Mouse (Mus musculus): ENCODE data around the gene Slc38a4. TPM values are rescaled to one million over a fixed set of nuclear protein-coding genes. Genes with fewer than 3 reads are reported as not detected.

The Slc38a4 gene
- polyA plus RNA-seq, 1 experiment from 2014 or later, result 4.6 TPM

GRCm38 (mm10) chr15:96956699-96957098, 99.1 kb downstream of the Slc38a4 start:
- 92% methylated on average over 3 of the region's 3 CpGs for WGBS
- no peak overlapping the region for H3K9ac ChIP-seq (ENCODE audit: low read length)
- no peak overlapping the region for H3K4me3 ChIP-seq (ENCODE audit: low read depth, low read length)
- no peaks in the 10 kb centered on the region for H3K27me3 ChIP-seq (replicated peaks; ENCODE audit: control insufficient read depth, insufficient read depth, low read length)
- no peak overlapping the region for H3K27ac ChIP-seq (ENCODE audit: low read depth, low read length)
- no peak for ATAC-seq
- no peaks in the 10 kb centered on the region for H3K9me3 ChIP-seq (replicated peaks; ENCODE audit: control insufficient read depth, low read length)
- H3K4me1 ChIP-seq (ENCODE audit: control insufficient read depth, insufficient read depth, low read length), result 0 out of 2 replicates have a peak, but pooled peaks cover 3% of the 10 kb centered on the region
- no peaks in the 10 kb centered on the region for H3K36me3 ChIP-seq (ENCODE audit: control insufficient read depth, insufficient read depth, low read length)
- no peak overlapping the region for H3K4me2 ChIP-seq (ENCODE audit: low read length)
- DNase-seq (ENCODE audit: low spot score), result no peak

- no peak overlapping the region for H3K4me2 ChIP-seq (ENCODE audit: low read length)
- no peaks in the 10 kb centered on the region for H3K36me3 ChIP-seq (ENCODE audit: control insufficient read depth, insufficient read depth, low read length)
- no peak for DNase-seq (ENCODE audit: low spot score)
- no peaks in the 10 kb centered on the region for H3K9me3 ChIP-seq (replicated peaks; ENCODE audit: control insufficient read depth, low read length)
- H3K4me1 ChIP-seq (ENCODE audit: control insufficient read depth, insufficient read depth, low read length), result 0 out of 2 replicates have a peak, but pooled peaks cover 3% of the 10 kb centered on the region
- WGBS, result 91% methylated on average over 6 of the region's 6 CpGs
- no peak overlapping the region for H3K9ac ChIP-seq (ENCODE audit: low read length)
- H3K27me3 ChIP-seq (replicated peaks; ENCODE audit: control insufficient read depth, insufficient read depth, low read length), result no peaks in the 10 kb centered on the region
- no peak overlapping the region for H3K4me3 ChIP-seq (ENCODE audit: low read depth, low read length)
- no peak overlapping the region for H3K27ac ChIP-seq (ENCODE audit: low read depth, low read length)
- no peak for ATAC-seq
These were observed 101.4 kb downstream of the Slc38a4 start for GRCm38 (mm10) chr15:96954389-96954788.

- Histone ChIP-seq H3K9ac (ENCODE audit: low read length) (peak overlapping the region; percentile 71), H3K4me2 (ENCODE audit: low read length) (peak overlapping the region; percentile 55), H3K27me3 (replicated peaks; ENCODE audit: control insufficient read depth, insufficient read depth, low read length) (no peaks in the 10 kb centered on the region), H3K4me3 (ENCODE audit: low read depth, low read length) (peak overlapping the region; percentile 29), H3K4me1 (ENCODE audit: control insufficient read depth, insufficient read depth, low read length) (0 out of 2 replicates have a peak, but pooled peaks cover 3% of the 10 kb centered on the region), H3K9me3 (replicated peaks; ENCODE audit: control insufficient read depth, low read length) (no peaks in the 10 kb centered on the region), H3K27ac (ENCODE audit: low read depth, low read length) (no peak overlapping the region), H3K36me3 (ENCODE audit: control insufficient read depth, insufficient read depth, low read length) (no peaks in the 10 kb centered on the region)
- 0 out of 2 replicates have a peak, but pooled peaks have one; percentile 7 for ATAC-seq
- DNase-seq (ENCODE audit: low spot score), result peak; percentile 27
- 47% methylated on average over 16 of the region's 16 CpGs for WGBS
These were observed 101.9 kb downstream of the Slc38a4 start for GRCm38 (mm10) chr15:96953938-96954238.

- Histone ChIP-seq H3K4me1 (ENCODE audit: control insufficient read depth, insufficient read depth, low read length) (0 out of 2 replicates have a peak, but pooled peaks cover 3% of the 10 kb centered on the region), H3K27me3 (replicated peaks; ENCODE audit: control insufficient read depth, insufficient read depth, low read length) (no peaks in the 10 kb centered on the region), H3K4me3 (ENCODE audit: low read depth, low read length) (peak overlapping the region; percentile 29), H3K4me2 (ENCODE audit: low read length) (peak overlapping the region; percentile 55), H3K9ac (ENCODE audit: low read length) (peak overlapping the region; percentile 71), H3K36me3 (ENCODE audit: control insufficient read depth, insufficient read depth, low read length) (no peaks in the 10 kb centered on the region), H3K27ac (ENCODE audit: low read depth, low read length) (no peak overlapping the region), H3K9me3 (replicated peaks; ENCODE audit: control insufficient read depth, low read length) (no peaks in the 10 kb centered on the region)
- peak; percentile 82 for ATAC-seq
- 29% methylated on average over 23 of the region's 23 CpGs for WGBS
- DNase-seq (ENCODE audit: low spot score), result peak; percentile 86
These were observed 102.4 kb downstream of the Slc38a4 start for GRCm38 (mm10) chr15:96953112-96953937.

- Histone ChIP-seq H3K4me3 (ENCODE audit: low read depth, low read length) (no peak overlapping the region), H3K4me2 (ENCODE audit: low read length) (no peak overlapping the region), H3K4me1 (ENCODE audit: control insufficient read depth, insufficient read depth, low read length) (0 out of 2 replicates have a peak, but pooled peaks cover 3% of the 10 kb centered on the region), H3K9me3 (replicated peaks; ENCODE audit: control insufficient read depth, low read length) (no peaks in the 10 kb centered on the region), H3K9ac (ENCODE audit: low read length) (no peak overlapping the region), H3K27me3 (replicated peaks; ENCODE audit: control insufficient read depth, insufficient read depth, low read length) (no peaks in the 10 kb centered on the region), H3K27ac (ENCODE audit: low read depth, low read length) (no peak overlapping the region), H3K36me3 (ENCODE audit: control insufficient read depth, insufficient read depth, low read length) (no peaks in the 10 kb centered on the region)
- no peak for DNase-seq (ENCODE audit: low spot score)
- ATAC-seq, result no peak
- 72% methylated on average over 8 of the region's 8 CpGs for WGBS
These were observed 103.3 kb downstream of the Slc38a4 start for GRCm38 (mm10) chr15:96952488-96952887.

GRCm38 (mm10) chr15:96951783-96952182, 104.0 kb downstream of the Slc38a4 start:
- no peaks in the 10 kb centered on the region for H3K9me3 ChIP-seq (replicated peaks; ENCODE audit: control insufficient read depth, low read length)
- WGBS, result 39% methylated on average over 5 of the region's 5 CpGs
- H3K4me2 ChIP-seq (ENCODE audit: low read length), result no peak overlapping the region
- no peak overlapping the region for H3K4me3 ChIP-seq (ENCODE audit: low read depth, low read length)
- no peak overlapping the region for H3K9ac ChIP-seq (ENCODE audit: low read length)
- ATAC-seq, result no peak
- DNase-seq (ENCODE audit: low spot score), result peak; percentile 57
- no peak overlapping the region for H3K27ac ChIP-seq (ENCODE audit: low read depth, low read length)
- no peaks in the 10 kb centered on the region for H3K36me3 ChIP-seq (ENCODE audit: control insufficient read depth, insufficient read depth, low read length)
- no peaks in the 10 kb centered on the region for H3K27me3 ChIP-seq (replicated peaks; ENCODE audit: control insufficient read depth, insufficient read depth, low read length)
- 0 out of 2 replicates have a peak, but pooled peaks cover 3% of the 10 kb centered on the region for H3K4me1 ChIP-seq (ENCODE audit: control insufficient read depth, insufficient read depth, low read length)

- no peak for DNase-seq (ENCODE audit: low spot score)
These were observed 107.3 kb downstream of the Slc38a4 start for GRCm38 (mm10) chr15:96948471-96948870.

More at GRCm38 (mm10) chr15:96948471-96948870, 107.3 kb downstream of the Slc38a4 start:
- Histone ChIP-seq H3K27ac (ENCODE audit: low read depth, low read length) (no peak overlapping the region), H3K9me3 (replicated peaks; ENCODE audit: control insufficient read depth, low read length) (no peaks in the 10 kb centered on the region), H3K36me3 (ENCODE audit: control insufficient read depth, insufficient read depth, low read length) (no peaks in the 10 kb centered on the region), H3K4me3 (ENCODE audit: low read depth, low read length) (no peak overlapping the region), H3K27me3 (replicated peaks; ENCODE audit: control insufficient read depth, insufficient read depth, low read length) (no peaks in the 10 kb centered on the region), H3K9ac (ENCODE audit: low read length) (no peak overlapping the region), H3K4me1 (ENCODE audit: control insufficient read depth, insufficient read depth, low read length) (no peaks in the 10 kb centered on the region), H3K4me2 (ENCODE audit: low read length) (no peak overlapping the region)
- no peak for ATAC-seq
- WGBS, result 68% methylated on average over 6 of the region's 6 CpGs

Measured in forebrain, embryonic 14.5 days (tissue).